Mouse (Mus musculus) T-helper 17 cell (primary cell): Measurements from ENCODE around the gene D10Wsu102e.

ENCODE experiments used
- in situ Hi-C, 2 experiments: fragments of 300-600 bp; cut with MboI, MseI; formaldehyde crosslinking; loops; 1 replicate in 1 of 2; 2 replicates in 1 of 2; pipeline ENCODE4 v1.15.1; 2025; ENCODE audit warnings: high pct_unique_total_duplicates in 2 of 2

The D10Wsu102e gene

DNA sequence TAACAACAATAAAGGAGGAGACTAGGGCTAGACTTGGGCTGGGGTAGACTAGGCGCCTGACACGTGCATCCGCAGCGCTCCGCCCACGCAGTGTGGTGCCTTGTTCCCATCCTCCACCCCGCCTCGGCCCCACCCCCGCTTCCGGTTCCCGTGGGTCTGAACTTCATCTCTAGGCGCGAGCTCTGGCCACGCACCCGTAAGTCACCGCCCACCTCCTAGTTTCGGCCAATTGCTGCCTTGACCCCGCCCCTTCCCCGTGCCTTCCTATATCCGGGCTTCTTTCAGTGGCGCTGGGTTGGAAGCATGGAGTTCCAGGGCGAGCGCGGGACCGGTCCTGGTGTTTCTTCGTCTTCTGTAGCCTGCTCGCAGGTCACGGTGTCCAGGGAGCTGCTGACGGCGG lies at the start of gene D10Wsu102e:
TSS of gene D10Wsu102e (plus strand) at position 266 of the 400 bp plus-strand sequence.
- in situ Hi-C loops = loop anchor here in 1 of 2 experiments (10.0 kb wide), 1 partner anchor 735 kb away; the partner anchor contains the start of genes 1190007I07Rik and Tdg

GRCm38 (mm10) chr10:83310356-83310755 lies 49.7 kb upstream of the D10Wsu102e start:
- in situ Hi-C loops = no loop called here

DNA sequence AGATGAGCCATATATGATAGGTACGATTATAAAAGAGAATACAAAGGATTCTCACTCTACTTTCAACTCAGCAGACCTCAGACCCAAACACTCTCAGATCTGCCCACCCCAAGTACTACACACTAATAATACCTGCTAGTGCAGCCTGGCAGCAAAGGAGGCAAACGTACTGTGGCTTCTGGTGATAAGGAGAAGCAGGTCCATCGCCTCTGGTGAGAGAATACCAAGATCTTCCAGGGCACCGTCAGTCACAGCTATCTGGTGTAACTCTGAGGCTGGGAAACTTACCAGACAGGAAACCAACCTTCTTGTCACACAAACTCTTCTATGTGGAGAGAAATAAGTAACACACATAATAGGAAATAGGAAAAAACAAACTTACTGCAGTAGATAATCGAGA lies 47.0 kb upstream of the D10Wsu102e start:
- in situ Hi-C loops = no loop called here

- in situ Hi-C loops = no loop called here
Observed at GRCm38 (mm10) chr10:83320396-83320795, 39.6 kb upstream of the D10Wsu102e start.

- in situ Hi-C loops = no loop called here
Observed at GRCm38 (mm10) chr10:83320870-83321269, 39.2 kb upstream of the D10Wsu102e start.

DNA sequence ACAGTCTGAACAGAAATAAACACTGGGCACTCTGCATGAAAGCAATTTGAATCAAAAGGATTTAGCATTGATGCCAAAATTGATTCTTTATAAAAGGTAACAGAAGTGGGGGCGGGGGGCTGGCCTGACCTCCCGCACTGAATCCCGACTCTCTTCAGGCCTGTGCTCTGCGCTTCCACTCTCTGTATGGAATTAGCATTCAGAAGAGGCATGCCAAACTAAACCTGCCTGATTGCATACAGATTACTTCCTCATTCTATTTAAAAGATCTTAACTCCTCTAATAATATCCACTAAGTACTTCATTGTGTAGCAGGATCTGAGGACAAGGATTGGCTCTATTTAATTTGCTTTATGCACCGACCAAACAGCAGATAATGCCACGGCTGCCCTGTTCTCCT lies 38.5 kb upstream of the D10Wsu102e start:
- in situ Hi-C loops = no loop called here

DNA sequence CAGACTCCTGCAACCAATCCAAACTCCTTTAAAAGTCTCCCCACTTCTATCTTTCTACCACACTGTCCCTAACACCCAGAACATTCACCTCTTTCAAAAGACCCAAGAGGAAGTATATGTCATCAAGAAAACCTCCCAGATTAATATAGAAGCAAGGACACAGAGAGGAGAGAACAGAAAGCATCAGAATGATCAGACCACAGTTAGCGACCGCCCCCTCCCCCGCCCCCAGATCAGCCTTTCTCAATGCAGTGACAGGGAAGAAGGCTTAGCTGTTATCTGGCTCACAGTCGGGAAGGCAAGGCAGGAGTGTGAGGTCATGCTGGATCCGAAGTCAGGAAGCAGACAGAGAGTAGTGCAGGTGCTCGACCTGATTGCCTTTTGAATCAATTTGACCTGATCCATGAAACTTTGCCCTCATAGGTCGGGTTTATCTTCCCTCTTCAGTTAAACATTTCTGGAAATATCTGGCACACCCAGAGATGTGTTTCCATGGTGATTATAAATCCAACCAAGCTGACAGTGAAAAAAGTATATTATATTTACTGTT lies 37.4 kb upstream of the D10Wsu102e start:
- in situ Hi-C loops = no loop called here

DNA sequence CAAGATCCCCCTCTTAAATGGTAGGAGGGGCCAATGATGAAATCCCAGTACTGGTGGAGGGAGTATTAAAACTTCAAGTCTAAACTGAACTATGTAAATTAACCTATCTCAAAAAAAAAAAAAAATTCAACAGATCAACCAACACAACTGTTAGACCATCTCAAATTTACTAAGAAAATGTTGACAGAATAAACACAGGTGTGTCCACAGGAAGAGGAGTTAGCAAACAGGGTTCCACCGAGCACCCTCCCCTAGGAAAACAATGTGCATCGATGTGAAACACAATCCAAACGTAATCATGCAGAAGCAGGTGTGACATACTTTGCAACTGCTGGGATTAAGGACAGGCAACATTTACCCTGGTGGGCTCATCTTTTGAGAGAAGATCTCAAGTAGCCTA lies 35.1 kb upstream of the D10Wsu102e start:
- in situ Hi-C loops = no loop called here

- in situ Hi-C loops = no loop called here
Observed at GRCm38 (mm10) chr10:83325903-83326302, 34.1 kb upstream of the D10Wsu102e start.

GRCm38 (mm10) chr10:83326648-83327285 lies 33.3 kb upstream of the D10Wsu102e start:
- in situ Hi-C loops = no loop called here

GRCm38 (mm10) chr10:83328791-83329190 lies 31.2 kb upstream of the D10Wsu102e start:
- in situ Hi-C loops = no loop called here

DNA sequence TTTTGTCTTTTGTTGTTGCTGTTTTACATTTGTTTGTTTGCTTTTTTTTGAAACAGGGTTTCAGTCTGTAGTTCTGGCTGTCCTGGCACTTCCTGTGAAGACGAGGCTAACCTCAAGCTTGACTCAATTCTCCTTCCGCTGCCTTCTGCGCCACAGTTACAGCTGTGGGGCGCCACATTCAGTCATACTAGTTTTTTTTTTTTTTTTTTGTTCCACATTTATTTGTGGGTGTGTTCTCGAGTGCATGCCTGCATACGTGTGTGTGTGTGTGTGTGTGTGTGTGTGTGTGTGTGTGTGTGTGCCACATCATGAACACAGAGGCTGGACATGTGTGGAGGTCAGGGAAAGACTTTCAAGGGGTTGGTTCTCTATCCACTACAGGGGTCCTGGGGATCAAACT lies 29.7 kb upstream of the D10Wsu102e start:
- in situ Hi-C loops = no loop called here

GRCm38 (mm10) chr10:83331811-83332210 lies 28.2 kb upstream of the D10Wsu102e start:
- in situ Hi-C loops = no loop called here

DNA sequence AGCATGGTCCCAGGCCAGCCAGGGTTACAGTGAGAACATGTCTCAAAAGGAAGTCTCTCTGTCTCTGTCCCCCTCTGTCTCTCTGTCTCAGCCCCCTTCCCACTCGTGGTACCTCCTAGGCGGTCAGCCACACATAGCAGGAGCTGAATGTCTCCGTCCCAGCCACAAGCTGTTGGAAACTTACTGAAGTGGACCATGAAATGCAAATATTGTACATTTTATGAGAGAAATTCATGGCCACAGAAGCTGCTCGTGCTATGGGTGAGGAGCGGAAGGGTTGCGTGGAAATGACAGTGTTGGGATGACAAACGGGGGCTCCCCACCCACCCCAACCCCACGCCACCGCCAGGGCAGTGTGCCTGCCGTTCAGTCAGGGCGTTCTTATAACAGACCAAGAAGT lies 27.4 kb upstream of the D10Wsu102e start:
- in situ Hi-C loops = no loop called here

GRCm38 (mm10) chr10:83336336-83336735 lies 23.7 kb upstream of the D10Wsu102e start:
- in situ Hi-C loops = no loop called here

GRCm38 (mm10) chr10:83337159-83337951 lies 22.7 kb upstream of the D10Wsu102e start, which contains the start of gene Slc41a2:
Gene Slc41a2 (minus strand): TSS chr10:83337882.
- in situ Hi-C loops = no loop called here

GRCm38 (mm10) chr10:83337971-83338598 lies 21.9 kb upstream of the D10Wsu102e start:
- in situ Hi-C loops = no loop called here

DNA sequence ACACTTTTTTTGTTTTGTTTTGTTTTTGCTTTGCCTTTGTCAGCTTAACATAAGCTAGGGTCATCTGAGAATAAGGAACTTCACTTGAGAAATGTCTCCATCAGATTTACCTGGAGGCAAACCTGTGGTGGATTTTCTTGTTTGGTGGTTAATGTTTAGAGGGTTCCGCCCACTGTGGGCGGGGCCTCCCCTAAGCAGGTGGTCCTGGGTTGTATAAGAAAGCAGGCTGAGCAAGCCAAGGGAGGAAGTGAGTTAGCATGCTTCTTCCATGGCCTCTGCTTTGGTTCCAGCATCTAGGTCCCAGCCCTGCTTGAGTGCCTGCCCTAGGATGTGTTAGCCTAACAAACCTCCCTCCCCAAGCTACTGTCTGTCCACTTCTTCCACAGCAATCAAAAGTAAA lies 18.8 kb upstream of the D10Wsu102e start:
- in situ Hi-C loops = no loop called here

- in situ Hi-C loops = no loop called here
Observed at GRCm38 (mm10) chr10:83343171-83343570, 16.9 kb upstream of the D10Wsu102e start.

DNA sequence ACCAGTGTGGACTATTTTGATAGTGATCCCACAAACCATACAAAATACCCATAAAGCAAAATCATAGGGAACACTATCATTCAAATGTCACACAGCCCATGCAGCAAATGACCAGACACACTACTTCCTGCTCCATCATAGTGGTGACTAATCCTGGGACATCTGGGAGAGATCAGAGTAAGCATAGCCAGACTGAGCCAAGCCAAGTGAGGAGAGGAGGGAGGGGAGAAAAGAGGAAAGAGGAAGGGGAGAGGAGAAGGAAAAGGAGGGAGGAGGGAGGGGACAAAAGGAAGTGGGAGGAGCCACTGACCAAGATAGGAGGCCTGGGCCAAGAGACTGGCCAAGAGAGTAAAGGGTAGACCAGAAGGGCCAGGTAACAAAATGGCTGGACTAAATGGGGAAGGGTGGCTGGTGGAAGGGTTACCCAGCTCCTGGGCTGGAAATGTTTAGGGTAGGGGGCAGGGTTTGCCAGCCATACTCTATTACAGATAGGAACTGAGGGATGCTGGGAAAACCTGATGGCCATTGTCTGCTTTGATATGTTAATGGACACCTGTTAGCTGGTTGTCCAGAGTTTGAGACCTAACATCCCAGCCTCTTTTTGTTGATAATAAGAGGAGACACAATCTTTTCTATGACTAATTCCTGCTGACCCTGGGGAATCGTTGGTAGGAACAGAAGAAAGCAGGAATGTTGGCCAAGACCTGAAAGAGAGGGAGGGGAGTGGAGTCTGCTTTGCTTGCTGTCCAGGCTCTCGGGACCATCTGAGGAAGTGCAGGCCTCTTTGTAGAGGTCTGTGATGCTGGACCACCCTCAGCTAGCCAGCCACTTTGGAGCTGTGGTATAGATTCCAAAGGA lies 16.0 kb upstream of the D10Wsu102e start:
- in situ Hi-C loops = no loop called here

DNA sequence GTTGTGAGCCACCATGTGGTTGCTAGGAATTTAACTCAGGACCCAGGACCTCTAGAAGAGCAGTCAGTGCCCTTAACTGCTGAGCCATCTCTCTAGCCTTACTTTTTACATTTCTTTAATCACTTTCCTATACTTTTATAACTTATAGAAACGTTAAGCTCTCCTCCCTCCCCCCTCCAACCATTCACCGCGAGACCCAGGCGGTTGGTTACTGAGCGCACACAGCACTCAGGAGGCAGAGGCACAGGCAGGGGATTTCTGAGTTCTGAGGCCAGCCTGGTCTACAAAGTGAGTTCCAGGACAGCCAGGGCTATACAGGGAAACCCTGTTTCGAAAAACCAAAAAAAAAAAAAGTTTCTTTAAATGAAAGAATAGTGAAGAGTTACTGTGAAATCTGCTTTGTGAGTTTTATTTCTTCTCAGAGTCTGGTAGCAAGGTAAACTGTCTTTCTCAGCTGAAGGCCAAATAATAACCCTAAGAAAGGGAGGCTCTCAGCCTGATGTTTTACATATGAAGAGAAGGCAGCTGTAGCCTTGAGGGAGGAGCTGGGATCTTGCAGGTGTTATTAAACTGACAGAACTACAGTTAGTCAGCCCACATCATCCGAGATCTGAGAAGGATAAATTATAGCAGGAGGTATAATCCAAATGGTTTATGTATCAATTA lies 14.2 kb upstream of the D10Wsu102e start:
- in situ Hi-C loops = no loop called here
